Mouse (Mus musculus) testis, adult 2 months (tissue): ENCODE data around the gene Ehd4.

ENCODE experiments used
- CTCF ChIP-seq: fragments of 200-500 bp; IDR thresholded peaks from 2 replicates; pipeline ENCODE4 v1.5.1; 2012; ENCODE audit warnings: low read depth, mild to moderate bottlenecking, inconsistent platforms, low read length, moderate library complexity; ENCODE audit not compliant: control insufficient read depth, insufficient read depth, insufficient replicate concordance
- POLR2A ChIP-seq: fragments of 200-500 bp; IDR thresholded peaks from 2 replicates; pipeline ENCODE4 v1.6.1; 2012; ENCODE audit warnings: low read depth, mild to moderate bottlenecking, inconsistent platforms, low read length, moderate library complexity; ENCODE audit not compliant: control insufficient read depth

DNA sequence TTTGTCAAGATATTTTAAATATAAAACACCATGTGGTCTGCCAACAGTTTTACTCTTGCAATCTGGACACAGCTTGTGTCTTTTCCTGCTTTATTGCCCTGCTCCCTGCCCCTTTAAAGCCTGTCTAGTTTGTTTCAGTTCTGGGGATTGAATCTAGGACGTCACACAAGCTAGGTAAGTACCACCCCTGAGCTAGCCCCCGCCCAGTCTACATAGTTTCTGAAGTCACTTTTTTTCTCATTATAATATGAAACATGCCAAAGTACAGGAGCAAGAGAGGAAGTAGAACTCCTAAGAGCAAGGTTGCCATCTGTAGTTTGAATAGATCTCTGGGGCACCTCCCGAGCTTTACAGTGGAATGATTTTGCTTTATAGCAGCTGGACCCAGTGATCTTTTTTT lies 3.8 kb downstream of the Ehd4 start:
- no peak for TF ChIP-seq CTCF
- TF ChIP-seq POLR2A: no peak
